Mouse (Mus musculus) kidney, adult 2 months (tissue): Measurements from ENCODE around the gene Zmiz1.

Experiments
- CTCF ChIP-seq: fragments of 200-500 bp; conservative IDR thresholded peaks from 2 replicates; pipeline ENCODE4 v1.5.1; 2011; ENCODE audit warnings: low read depth, mild to moderate bottlenecking, control low read depth, low read length, moderate library complexity, mixed read lengths; ENCODE audit not compliant: insufficient read depth, insufficient read length
- POLR2A ChIP-seq: fragments of 200-500 bp; IDR thresholded peaks from one replicate; pipeline ENCODE4 v1.6.1; 2011; ENCODE audit warnings: low read depth, low read length, control low read depth

DNA sequence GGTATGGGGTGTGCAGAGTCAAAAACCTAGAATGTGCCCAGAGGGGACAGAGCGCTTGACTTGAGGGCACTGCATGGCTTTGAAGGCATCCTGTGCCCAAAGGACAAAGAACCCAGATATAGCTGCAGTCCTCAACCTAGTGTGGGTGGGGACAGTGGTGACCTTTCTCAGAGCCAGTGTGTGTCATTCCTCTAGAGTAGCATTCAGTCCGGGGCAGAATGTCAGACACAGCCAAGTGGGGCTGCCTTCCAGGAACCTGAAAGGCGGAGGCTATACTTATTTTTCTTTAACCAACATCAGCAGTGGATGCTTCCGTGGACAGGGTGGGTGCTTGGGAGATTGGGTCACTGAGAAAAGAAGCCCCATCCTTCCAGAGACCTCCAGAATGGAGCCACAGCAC lies 103.5 kb downstream of the Zmiz1 start:
- TF ChIP-seq CTCF (no peak), POLR2A (no peak)
